Comparison of ENCODE assay signal across 1 mouse cellular context in the genomic region with DNA sequence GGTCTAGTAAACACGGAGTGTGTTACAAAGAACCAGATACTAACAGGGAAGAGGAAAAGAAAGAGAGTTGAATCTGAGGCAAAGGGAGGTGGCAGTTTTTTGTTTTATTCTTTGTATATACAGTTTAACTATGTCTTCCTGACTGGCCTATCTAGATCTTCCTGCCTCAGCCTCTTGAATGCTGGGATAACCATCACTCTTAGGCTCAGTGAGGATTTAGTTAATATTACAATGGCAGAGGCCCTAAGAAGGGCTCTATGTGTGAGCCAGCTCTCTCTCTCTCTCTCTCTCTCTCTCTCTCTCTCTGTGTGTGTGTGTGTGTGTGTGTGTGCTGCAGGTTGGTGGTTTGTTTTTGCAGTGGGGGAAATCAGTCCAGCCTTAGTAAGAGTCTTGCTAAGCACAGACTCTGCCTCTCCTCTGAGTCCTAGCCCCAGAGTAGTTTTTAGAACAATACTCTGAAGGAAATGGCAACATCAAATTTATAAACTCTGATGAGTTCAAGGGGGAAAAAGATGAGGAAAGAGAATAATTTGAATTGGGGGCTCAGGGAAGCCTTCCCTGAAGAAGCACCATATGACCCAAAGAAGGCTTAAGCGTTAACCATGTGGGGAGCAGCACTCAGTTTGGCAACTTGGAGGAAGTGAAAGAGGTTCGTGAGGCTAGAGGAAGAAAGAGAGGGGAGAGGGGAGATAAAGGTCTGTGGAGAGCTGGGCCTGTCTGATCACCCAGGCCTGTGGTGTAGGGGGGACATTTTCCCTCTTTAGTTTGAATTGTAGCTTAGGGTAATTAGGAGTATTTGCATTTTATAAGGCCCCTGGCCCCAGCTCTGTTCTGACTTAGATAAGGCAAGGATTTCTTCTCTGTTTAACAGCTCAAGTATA.
A peak's percentile ranks its signal among the peaks of the same experiment; 100 is the strongest.
TF ChIP-seq lines count a peak whose summit lies in the region.

No protein-coding gene starts in this region.

TF ChIP-seq in CH12.LX, 34 proteins besides CTCF, POLR2A, EP300 and RAD21 (continued from another document):
- TF ChIP-seq NRF1 (IDR thresholded peaks at IDR 0.05; ENCODE audit: low read depth, low read length), result no peak
- peak; percentile 44; the same call in 1 of the 2 replicates for TF ChIP-seq ZMIZ1 (IDR thresholded peaks at IDR 0.05; ENCODE audit: low read depth, low read length)
- TF ChIP-seq TCF12 (IDR thresholded peaks at IDR 0.05; ENCODE audit: low read depth, low read length), result 0 out of 2 replicates have a peak, but pooled peaks have one; percentile 48
- TF ChIP-seq KAT2A (IDR thresholded peaks at IDR 0.05; ENCODE audit: insufficient replicate concordance, low read length), result no peak
- 0 out of 2 replicates have a peak, but pooled peaks have one; percentile 55 for TF ChIP-seq MAZ (IDR thresholded peaks at IDR 0.05; ENCODE audit: low read depth, low read length)
- TF ChIP-seq USF1 (IDR thresholded peaks at IDR 0.05; ENCODE audit: low read depth, low read length), result no peak; the same call in 1 of the 2 replicates
- peak; percentile 94 for TF ChIP-seq MXI1 (IDR thresholded peaks at IDR 0.05; ENCODE audit: low read depth, low read length)
- TF ChIP-seq IRF4 (IDR thresholded peaks at IDR 0.05; ENCODE audit: low read depth, low read length), result peak; percentile 81
- no peak for TF ChIP-seq JUND (conservative IDR thresholded peaks at IDR 0.05; ENCODE audit: low read depth, low read length)
- TF ChIP-seq ETS1 (conservative IDR thresholded peaks at IDR 0.05; ENCODE audit: low read depth, low read length), result 0 out of 2 replicates have a peak, but pooled peaks have one; percentile 19
- TF ChIP-seq CHD1 (IDR thresholded peaks at IDR 0.05; ENCODE audit: low read depth, low read length), result peak; percentile 87; the same call in 1 of the 2 replicates
- TF ChIP-seq E2F4 (IDR thresholded peaks at IDR 0.05; ENCODE audit: insufficient replicate concordance, low read depth, low read length), result no peak
- TF ChIP-seq BHLHE40 (IDR thresholded peaks at IDR 0.05; ENCODE audit: low read depth, low read length), result no peak
